Mouse (Mus musculus) ZHBTc4 (cell line): ENCODE measurements around the gene Fam184a.

Source experiments
- DNase-seq: peaks from one replicate; pipeline ENCODE4 v3.0.0-alpha.2; 2011; ENCODE audit warnings: low read depth, low spot score

Fam184a gene

DNA sequence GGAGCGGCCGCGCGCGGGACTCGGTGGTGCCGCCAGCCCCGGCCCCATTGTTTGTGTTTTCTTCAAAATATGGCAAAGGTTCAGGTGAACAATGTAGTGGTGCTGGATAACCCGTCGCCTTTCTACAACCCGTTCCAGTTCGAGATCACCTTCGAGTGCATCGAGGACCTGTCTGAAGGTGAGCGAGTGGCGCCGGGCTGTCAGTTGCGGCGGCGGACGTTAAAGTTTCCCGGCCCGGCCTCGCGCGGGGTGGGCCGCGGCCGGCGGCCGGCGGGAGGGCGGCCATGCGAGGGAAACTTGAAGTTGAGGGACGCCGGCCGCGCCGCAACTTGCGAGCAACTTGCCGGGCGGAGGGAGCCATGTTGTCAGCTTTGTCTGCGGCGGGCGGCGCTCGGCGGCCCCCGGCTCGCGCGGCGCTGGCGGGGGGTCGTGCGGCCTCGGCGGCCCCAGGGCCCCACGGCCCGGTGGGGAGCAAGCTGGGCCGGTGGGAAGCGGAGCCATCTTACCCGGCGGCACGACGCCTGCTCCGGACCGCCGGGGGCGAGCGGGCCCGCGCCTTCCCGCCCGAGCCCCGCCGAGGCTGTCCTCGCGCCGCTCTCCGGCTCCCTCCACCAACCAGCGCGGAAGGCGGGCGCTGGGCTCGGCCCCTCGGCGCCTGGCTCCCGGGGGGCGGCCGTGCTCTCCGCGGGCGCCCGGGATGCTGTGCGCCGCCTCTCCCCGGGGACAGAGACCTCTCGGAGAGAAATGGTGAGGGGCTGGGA is 153.6 kb downstream of the Fam184a start:
- peak; percentile 50 for DNase-seq

DNA sequence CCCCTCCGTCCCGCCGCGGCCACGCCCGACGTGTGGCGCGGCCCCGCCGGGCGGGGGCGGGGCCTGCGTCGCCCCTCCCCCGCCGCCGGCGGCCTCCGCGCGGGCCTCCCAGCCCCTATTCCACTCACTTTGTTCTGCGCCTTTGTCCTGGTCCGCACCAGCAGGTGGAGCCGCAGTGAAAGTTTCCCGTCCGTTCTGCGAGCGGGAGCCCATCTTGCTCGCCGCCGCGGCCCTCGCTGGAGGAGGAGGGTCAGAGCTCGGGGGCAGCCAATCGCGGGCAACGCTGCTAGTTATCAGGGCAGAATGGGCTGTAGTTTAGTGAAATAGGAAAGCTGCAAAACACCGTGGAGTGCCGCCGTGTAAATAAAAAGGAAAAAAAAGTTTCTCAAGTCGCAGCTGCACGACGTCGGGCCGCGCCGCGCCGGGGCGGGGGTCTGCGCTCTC is 154.2 kb downstream of the Fam184a start, which contains the start of gene Asf1a:
Asf1a (plus strand) TSS at position 81 of the 444 bp plus-strand sequence.
- peak; percentile 98 for DNase-seq

DNA sequence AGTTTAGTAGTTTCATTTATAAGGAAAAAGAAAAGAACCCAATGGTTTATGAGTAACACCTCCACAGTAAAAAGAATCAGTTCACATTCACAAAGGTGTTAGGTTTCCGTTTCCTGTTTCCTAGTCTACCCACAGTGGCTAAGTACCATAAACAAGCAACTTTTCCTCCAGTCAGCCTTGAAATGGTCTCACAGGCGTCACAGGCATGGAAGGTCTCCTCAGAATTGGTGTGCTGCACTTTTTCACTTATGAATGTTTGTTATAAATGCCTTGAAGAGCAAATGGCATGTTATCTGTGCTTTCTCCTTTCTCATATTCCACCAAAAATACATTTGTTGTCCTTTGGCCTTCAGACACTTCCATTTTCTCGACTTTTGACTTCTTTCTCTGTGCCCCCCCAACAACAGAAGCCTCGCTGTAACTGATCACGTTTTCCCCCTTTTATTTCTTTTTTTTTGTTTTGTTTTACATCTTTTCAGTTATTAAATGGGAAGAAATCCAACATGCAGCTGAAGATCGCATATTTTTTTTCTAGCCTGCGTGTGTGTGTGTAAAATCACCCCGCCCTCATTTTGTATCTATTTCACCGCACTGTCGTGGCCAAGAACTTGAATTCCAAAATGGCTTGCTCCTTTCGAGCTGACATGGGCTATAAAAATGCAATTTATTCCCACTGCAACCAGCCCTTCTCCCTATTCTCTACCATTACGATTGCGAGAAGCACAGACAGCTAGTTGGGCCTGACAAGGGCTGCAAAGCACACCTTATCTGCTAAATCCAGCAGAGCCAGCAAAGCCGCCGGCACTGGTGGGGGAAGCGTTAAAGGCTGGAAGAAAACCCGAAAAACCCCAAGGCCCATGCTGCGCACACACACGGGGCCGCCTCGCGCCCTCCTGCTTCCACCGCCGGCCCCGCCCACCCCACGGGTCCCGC is 154.9 kb downstream of the Fam184a start:
- no peak for DNase-seq

DNA sequence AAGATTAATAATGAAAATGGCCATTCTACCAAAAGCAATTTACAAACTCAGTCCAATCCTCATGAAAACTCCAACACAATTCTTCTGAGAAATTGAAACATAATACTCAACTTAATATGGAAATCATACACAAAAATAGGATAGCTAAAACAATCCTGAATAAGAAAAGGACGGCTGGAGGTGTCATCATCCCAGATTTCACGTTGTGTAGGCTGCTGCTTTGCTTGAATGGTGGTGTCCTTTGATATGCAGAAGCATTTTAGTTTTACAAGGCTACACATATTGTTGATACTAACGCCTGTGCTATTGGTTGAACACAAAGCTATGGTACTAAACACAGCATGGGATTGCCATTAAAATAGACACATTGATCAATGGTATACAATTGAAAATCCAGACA is 165.1 kb downstream of the Fam184a start:
- DNase-seq = no peak
